Mouse (Mus musculus) testis, postnatal 14 days (tissue): ENCODE results near the gene Mbnl3.

Source experiments
- DNase-seq: peaks from one replicate; pipeline ENCODE4 v3.0.0; 2021; ENCODE audit warnings: low spot score

The Mbnl3 gene

GRCm38 (mm10) chrX:51206432-51206831 is at the start of gene Mbnl3:
TSS of gene Mbnl3 (minus strand) at chrX:51206532.
- DNase-seq, result no peak

- DNase-seq, result peak; percentile 54
Measured at GRCm38 (mm10) chrX:51205548-51206324, 596 bp downstream of the Mbnl3 start.

GRCm38 (mm10) chrX:51204626-51205547 is 1.4 kb downstream of the Mbnl3 start:
- DNase-seq, result peak; percentile 55

- no peak for DNase-seq
Measured at GRCm38 (mm10) chrX:51197012-51197411, 9.3 kb downstream of the Mbnl3 start.

- no peak for DNase-seq
Measured at GRCm38 (mm10) chrX:51171914-51172313, 34.4 kb downstream of the Mbnl3 start.

- DNase-seq, result peak; percentile 8
Measured at GRCm38 (mm10) chrX:51171413-51171812, 34.9 kb downstream of the Mbnl3 start.

GRCm38 (mm10) chrX:51170404-51170803 is 35.9 kb downstream of the Mbnl3 start:
- no peak for DNase-seq

- DNase-seq, result no peak
Measured at GRCm38 (mm10) chrX:51169476-51170045, 36.8 kb downstream of the Mbnl3 start.

GRCm38 (mm10) chrX:51167976-51168375 is 38.4 kb downstream of the Mbnl3 start:
- no peak for DNase-seq

GRCm38 (mm10) chrX:51164766-51165165 is 41.6 kb downstream of the Mbnl3 start:
- no peak for DNase-seq

- no peak for DNase-seq
Measured at GRCm38 (mm10) chrX:51148436-51148835, 57.9 kb downstream of the Mbnl3 start.

GRCm38 (mm10) chrX:51146351-51146750 is 60.0 kb downstream of the Mbnl3 start:
- no peak for DNase-seq

- DNase-seq, result no peak
Measured at GRCm38 (mm10) chrX:51140055-51140454, 66.3 kb downstream of the Mbnl3 start.

GRCm38 (mm10) chrX:51131325-51131724 is 75.0 kb downstream of the Mbnl3 start:
- no peak for DNase-seq

- DNase-seq, result no peak
Measured at GRCm38 (mm10) chrX:51102748-51103147, 103.6 kb downstream of the Mbnl3 start.

GRCm38 (mm10) chrX:51084972-51085371 is 121.4 kb downstream of the Mbnl3 start:
- DNase-seq, result no peak

- DNase-seq, result no peak
Measured at GRCm38 (mm10) chrX:51084211-51084610, 122.1 kb downstream of the Mbnl3 start.

- DNase-seq, result no peak
Measured at GRCm38 (mm10) chrX:51076744-51077143, 129.6 kb downstream of the Mbnl3 start.
